Mouse (Mus musculus) fibroblast of lung, adult 2 months (primary cell): Measurements from ENCODE around the gene Gm10053.

ENCODE experiments used
- DNase-seq: peaks from one replicate; pipeline ENCODE4 v3.0.0-alpha.2; 2011; ENCODE audit warnings: low read depth

Gm10053 gene

DNA sequence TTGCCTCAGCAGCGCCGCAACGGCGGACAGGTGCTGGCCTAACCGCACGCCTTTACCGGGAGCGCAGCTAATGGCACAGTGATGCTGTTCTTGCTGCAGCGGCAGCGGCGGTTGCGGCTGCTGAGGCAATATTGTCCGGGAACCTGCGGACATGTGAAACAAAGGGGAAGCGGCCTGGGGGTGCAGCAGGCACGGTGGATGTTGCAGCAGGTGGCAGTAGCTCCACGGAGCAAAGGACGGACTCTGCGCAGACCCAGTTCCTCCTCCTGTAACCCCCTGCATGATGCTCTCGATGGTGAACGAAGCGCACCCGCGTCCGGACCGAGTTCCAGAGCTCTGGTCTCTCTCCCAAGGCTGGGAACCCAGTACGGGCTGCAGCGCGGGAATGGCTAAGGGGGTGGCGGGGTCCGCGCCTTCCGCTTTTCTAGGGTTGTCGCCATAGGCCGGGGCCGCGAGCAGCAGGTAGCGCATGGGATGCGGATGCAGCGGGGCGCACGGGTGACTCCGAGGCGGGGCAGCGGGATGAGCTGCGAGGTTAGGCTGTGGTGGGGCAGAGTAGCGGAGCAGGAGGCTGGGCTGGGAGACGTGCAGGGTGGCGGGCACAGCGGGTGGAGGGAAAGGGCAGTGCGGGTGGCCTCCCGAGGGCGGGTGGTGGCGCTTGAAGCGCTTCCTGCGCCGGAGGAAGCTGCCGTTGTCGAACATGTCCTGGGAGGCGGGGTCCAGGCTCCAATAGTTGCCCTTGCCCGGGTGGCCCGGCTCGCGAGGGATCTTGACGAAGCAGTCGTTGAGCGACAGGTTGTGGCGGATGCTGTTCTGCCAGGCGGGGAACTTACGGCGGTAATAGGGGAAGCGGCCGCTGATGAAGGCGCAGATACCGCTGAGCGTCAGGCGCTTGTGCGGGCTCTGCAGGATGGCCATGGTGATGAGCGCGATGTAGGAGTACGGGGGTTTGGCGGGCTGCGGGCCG, 24.4 kb downstream of the Gm10053 start:
- no peak for DNase-seq

DNA sequence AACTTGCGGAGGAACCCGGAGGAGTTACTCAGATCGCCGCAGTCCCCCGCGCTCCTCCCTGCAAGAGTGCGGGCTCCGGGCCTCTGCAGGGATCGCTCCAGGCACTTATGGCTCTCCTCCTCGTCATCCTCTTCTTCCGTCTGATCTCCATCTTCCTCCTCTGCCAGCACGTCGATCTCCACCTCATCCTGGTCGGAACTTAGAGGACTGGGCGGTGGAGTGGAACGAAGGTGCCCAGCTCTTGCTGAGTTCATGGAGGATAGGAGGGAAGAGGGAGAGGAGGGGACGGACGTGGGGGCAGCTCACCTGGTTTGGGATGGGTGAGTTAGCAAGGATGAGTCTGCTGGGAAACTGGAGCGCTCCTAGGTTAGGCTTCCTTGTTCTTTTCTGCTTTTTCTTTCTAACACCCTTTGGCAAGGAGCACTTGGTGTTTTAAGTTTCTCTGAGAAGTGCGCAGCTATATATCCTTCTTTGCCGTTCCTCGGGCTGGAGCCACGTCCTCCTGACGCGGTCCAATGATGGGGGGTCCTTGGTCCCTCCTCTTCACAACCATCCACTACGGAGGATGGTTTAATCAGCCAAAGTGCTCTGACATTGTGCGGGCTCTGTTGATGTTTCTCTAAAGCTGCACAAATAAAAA, 25.2 kb downstream of the Gm10053 start, which contains the start of gene Foxd4:
Gene Foxd4, minus strand, starts transcription at position 617 of the 640 bp plus-strand sequence.
- no peak for DNase-seq

DNA sequence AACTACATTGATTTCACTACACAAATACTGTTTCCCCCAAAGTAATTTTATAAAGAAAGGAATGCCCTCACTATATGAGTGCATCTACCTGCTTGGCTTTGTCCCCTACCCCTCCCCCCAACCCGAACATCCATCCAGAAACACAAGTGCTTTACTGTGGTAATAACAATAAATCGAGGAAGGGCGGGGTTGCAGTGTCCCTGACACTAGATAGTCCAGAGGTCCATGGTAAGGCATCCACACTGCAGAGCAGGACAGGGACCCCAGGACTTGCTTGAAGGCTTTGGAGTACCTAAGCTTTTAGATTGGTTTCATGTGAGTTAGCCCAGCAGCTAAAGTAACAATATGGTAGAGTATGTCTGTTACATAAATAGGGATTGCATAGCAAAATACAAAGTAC, 26.2 kb downstream of the Gm10053 start:
- DNase-seq, result no peak

DNA sequence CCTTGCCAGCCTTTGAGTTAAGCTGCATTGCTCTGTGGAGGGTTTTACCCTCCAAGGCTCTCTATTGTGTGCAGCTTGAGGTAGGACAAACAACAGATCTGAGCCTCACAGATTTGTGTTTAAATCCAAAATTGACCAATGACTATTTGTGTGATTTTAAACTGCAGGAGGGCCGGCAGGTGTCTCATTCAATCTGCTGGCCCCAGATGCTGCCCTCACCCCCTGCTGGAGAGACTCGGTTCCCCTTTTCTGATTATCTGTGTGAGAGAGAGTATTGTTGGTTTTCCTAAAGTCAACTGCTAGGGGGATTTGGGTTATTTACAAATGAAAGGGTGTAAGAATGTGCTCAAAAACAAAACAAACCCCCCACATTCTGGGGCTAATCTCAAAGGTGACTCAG, 26.8 kb downstream of the Gm10053 start:
- DNase-seq, result no peak

DNA sequence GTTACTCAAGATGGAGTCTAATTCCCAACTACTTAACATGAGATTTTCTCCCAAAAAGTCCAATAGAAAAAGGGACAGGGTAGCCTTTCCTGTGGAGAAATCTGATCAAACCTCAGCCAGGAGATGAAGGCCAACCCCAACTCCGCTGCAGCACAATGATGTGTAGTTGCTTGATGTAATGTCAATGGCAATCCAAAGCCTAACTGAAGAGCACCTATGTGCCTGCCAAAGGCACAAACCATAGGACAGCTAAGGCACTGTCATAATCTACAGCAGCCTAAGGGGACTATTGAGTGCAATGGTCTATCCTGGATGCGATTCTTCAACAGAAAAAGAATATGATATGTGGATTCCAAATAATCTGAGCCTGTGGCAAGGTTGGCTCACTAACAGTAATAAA, 27.3 kb downstream of the Gm10053 start:
- no peak for DNase-seq

DNA sequence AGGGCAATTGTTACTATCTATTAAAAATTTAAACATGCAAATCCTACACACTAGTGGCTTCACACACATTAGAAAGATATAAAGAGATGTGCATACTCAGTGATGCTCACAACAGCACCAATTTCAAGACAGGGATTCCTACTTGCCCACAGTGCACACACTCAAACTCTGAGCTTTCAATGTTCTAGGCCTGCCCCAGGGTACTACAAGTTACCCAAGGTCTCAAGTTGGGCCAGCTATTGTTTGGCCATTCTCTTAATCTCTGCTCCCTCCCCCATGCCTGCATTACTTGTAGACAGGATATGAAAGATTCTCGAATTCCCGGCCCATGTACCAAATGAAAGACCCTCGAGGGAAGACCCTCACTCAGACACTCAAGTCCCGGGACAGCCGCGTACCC, 32.2 kb downstream of the Gm10053 start:
- no peak for DNase-seq

DNA sequence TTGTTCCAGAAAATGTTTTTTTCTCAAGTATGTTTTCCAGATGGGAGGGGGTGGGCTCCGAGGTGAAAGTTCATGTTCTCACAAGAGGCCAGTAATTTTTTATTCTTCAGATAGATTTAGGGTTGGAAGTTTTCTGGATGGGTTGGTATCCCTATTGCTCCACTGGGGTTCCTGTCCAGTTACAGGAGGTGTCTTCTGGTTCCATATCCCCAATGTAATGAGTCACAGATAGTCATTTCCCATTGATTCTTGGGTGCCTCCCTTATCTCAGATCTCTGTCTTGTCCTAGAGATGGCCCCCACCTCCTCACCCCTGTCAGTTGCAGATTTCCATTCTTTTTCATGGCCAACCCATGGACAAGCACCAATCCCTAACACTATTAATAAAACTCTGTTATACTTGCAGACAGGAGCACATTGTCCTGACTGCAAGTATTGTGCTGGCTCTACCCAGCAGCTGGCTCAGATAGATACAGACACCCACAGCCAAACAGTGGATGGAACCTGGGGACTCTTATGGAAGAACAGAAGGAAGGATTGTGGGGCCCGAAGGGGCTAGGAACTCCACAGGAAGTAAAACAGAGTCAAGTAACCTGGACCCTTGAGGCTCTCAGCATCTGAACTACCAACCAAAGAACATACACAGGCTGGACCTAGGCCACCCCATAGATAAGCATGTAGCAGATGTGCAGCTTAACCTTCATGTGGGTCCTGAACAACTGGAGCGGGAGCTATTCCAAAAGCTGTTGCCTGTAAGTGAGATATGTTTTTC, 33.1 kb downstream of the Gm10053 start:
- no peak for DNase-seq

DNA sequence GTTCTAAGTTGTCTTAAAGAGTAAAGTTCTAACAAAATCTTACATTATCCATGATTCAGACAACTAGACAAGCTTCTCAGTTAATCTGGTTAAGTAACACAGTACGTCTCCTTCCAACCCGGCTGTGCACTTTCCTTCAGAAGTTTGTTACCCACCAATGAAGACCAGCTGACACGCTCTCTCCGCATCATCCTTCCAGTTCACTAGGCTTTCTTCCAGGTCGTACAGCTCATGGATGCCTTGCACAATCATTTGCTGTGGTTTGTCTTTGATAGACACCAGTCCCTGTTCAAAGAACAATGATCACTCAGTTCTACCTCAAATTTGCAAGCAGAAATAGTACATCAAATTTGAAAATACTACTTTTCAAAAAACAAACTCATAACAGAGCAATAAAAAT, 45.4 kb downstream of the Gm10053 start:
- DNase-seq, result no peak
